Mouse (Mus musculus): Measurements from ENCODE around the gene Tcf25.
"Not testable (repeated sequence)": the region's sequence is repeated elsewhere in the genome, so short reads cannot be mapped to it uniquely, and the experiment has no call there.

Tcf25 gene

DNA sequence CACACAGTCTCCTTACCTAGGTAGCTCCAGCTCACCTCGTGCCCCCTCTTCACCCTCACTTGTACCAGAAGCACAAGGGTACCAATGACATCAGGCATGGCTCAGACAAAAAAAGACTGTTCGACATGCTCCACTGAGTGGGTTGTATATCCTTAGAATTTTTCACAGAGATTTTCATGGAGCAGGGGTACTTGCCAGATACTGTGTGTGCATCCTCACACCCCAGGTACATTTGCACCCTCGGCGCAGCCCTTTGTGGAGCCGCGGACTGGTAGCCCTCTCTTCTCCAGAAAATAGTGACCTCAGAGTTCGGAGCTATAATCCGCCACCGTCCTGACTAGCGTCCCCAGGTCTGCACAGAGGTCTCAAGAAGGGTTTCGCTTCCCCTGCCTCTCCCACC is 37.2 kb downstream of the Tcf25 start:
- DNase-seq (ENCODE audit: low spot score in 2 of 2), result peak in 1 of 2 experiments; percentile 62

DNA sequence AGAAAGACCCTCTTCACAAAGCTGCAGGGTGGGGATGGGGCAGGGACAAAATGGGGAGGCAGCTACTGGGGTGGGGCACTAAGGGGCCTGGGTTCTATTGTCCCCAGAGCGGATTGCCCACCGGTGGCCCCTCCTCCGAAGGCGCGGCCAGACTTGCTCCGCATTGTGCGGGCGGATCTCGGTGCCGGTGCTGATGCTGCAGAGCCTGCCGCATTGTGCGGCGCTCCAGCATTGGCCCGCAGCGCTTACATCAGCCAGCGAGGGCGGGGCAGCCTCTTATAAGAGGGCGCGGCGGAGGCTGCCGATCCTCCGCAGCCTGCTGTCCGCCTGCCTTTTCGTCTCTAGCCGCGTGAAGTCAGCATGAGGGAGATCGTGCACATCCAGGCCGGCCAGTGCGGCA is 37.7 kb downstream of the Tcf25 start, which contains the start of gene Tubb3:
Gene Tubb3, plus strand, starts transcription at position 179 of the 400 bp plus-strand sequence.
- DNase-seq (ENCODE audit: low spot score in 2 of 2), result peak; percentile 49 to 78

DNA sequence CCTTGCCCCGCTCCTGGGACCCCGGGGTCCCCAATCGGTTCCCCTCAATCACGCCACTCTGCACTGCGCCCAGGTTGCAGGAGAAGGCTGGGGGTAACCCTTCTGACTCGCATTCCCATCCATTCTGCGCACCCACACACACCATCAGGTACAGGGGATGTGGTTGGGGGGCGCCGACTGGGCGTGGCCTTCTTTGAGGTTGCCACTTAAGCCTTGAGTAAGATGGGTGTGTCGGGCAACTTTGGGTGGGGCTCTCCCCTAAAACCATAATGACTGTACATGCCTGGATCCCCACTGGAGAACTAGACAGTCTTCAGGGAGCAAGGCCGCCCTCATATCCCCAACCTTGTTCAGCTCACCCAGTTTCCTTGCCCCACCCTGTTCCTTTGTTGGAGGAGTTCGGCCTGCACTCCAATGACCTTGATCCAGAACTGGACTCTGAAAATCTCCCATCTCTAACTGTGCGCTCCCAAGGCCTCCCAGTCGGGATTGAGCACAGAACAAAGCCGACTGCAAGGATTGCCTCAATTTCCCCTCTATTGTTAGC is 38.3 kb downstream of the Tcf25 start:
- DNase-seq (ENCODE audit: low spot score in 2 of 2), result no peak

DNA sequence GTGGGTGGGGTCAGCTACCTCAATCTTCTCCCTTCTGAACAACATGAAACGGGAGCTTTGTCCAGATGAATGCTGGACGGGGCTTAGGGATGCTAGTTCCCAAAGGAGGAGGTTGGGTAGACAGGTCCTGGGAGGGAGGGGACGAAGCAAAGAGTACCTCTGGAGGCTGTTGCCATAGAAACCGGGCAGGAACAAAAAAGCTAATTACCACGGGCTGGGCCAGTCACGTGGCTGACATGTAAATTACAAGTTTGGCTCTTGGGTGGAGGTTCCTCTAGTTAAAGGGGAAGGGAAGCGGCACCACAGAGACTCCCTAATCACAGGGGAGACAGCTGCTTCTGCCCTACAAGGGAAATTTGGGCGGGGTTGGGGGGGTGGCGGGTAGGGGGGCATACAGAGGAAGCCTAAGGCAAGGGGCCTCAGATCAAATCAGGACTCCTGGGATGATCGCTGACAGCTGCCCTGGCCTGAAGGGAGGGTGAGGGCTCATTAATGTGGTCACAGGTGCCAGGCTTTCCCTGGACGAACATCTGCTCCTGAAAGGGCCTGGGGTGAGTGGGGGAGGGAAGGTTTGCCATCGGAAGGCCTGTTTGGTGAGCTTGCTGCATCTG is 39.1 kb downstream of the Tcf25 start:
- peak in 1 of 2 experiments; percentile 64 for DNase-seq (ENCODE audit: low spot score in 2 of 2)

DNA sequence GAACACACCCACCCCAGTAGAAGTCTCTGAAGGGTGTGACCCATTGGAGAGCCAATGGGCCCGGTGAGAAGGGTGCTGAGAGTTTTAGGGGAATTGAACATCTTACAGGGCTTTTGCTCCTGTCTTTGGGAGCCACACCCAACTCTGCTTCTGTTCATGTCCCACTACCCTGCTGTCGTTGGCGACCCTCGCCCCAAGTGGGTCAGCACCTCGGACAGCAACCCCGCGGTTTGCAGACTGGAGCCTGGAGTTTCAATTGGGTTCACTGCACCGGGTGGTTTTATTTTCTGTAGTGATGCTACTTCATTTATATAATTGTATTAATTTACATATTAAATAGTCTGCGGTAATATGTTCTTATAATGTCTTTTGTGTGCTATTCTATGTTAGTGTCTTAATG is 40.7 kb downstream of the Tcf25 start:
- DNase-seq (ENCODE audit: low spot score in 2 of 2), result no peak

DNA sequence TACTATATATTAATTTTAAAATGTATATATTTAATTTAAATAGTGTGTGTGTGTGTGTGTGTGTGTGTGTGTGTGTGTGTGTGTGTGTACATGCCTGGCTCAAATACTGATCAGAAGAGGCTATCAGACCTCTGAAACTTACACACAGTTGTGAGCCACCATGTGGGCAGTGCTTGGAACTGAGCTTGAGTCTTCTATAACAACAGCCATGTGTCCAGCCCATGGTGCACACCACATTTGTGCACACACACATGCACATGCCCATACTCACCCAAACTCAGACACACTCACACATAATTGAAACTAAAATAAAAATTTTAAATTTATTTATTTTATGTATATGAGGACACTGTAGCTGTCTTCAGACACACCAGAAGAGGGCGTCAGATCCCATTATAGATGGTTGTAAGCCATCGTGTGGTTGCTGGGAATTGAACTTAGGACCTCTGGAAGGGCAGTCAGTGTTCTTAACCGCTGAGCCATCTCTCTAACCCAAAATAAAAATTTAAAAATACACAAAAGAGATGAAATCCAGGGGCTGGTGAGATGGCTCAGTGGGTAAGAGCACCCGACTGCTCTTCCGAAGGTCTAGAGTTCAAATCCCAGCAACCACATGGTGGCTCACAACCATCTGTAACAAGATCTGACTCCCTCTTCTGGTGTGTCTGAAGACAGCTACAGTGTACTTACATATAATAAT is 41.6 kb downstream of the Tcf25 start:
- DNase-seq (ENCODE audit: low spot score in 2 of 2), result not testable (repeated sequence)

DNA sequence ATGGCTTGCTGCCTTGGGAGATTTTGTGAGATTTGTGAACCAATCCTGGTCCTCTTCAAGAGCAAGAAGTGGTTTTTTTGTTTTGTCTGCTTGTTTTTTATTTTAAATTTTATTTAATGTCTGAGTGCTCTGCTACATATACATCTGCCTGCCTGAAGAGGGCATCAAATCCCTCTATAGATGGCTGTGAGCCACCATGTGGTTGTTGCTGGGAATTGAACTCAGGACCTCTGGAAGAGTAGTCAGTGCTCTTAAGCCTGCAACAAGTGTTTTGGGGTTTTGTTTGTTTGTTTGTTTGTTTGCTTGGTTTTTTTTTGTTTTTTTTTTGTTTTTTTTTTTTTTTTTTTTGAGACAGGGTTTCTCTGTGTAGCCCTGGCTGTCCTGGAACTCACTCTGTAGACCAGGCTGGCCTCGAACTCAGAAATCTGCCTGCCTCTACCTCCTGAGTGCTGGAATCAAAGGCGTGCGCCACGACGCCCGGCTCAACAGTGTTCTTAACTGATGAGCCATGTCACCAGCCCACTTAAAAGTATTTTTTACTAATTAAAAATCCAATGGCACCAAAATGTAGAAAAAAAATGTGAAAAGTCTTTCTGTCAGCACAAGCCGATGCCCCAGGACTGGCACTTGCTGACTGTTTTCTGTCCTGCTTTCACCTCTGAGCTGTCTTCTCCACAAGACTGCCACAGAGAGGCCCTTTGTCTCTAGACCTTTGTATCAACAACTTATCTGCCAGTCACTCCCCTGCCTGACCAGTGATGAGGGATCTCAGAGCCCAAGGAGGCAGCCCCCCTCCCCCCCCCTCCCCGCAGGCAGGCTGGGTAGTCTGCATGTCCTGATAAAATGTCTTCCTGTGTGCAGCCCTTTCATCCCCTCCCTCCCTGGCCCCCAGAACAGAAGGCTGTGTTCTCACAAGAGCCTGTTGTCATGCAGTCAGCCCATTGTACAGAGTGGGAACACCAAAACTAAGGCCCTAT is 42.7 kb downstream of the Tcf25 start:
- DNase-seq (ENCODE audit: low spot score in 2 of 2), result no peak

DNA sequence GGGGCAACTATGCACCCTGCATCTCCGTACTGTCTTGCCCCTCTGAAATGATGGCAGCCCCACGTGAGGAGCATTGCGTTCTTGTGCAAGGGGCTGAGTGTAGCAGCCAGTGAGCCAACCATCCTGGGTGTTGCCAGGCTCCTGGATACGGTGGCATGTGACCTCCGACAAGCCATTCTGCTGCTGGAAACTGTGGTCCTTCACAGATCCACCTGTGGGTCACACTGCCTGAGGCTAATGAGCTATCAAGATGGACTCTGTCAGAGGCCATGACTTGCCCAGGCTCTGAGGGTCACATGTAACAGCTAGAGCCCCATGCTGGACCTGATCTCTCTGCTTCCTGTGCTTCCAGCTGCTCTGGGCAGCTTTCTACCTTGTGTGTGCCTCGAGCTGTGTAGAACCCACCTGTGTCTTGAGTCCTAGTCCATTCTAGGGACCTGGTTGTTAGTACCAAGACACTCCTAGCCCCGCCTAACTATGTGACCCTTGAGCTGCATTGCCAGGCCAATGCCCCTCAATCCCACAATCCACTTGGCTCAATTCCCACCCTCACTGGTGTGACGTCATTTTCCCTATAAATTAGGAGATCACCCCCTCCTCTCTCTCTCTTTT is 43.5 kb downstream of the Tcf25 start:
- DNase-seq (ENCODE audit: low spot score in 2 of 2), result peak in 1 of 2 experiments; percentile 60

DNA sequence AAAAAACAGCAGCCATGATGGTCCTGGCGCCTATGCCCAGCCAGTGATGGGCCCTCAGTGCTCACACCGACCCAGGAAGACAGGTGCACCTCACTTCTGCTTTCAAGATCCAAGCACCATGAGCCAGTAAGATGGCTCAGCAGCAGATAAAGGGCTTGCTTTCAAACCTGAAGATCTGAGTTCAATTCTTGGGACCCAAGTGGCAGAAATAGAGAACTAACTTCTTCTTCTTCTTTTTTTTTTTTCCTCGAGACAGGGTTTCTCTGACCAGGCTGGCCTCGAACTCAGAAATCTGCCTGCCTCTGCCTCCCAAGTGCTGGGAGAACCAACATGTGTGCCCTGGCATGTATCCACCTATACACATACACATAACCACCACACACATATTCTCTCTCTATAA is 46.2 kb downstream of the Tcf25 start:
- DNase-seq (ENCODE audit: low spot score in 2 of 2), result no peak

DNA sequence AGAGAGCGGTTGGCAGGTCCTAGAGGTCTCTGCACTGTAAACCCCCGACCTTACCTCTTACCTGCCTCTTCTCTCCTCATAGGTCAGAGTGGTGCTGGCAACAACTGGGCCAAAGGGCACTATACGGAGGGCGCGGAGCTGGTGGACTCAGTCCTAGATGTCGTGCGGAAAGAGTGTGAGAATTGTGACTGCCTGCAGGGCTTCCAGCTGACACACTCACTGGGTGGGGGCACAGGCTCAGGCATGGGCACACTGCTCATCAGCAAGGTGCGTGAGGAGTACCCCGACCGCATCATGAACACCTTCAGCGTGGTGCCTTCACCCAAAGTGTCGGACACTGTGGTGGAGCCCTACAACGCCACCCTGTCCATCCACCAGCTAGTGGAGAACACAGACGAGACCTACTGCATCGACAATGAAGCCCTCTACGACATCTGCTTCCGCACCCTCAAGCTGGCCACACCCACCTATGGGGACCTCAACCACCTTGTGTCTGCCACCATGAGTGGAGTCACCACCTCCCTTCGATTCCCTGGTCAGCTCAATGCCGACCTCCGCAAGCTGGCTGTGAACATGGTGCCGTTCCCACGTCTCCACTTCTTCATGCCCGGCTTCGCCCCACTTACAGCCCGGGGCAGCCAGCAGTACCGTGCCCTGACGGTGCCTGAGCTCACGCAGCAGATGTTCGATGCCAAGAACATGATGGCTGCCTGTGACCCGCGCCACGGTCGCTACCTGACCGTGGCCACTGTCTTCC is 47.1 kb downstream of the Tcf25 start:
- DNase-seq (ENCODE audit: low spot score in 2 of 2), result peak in 1 of 2 experiments; percentile 59

DNA sequence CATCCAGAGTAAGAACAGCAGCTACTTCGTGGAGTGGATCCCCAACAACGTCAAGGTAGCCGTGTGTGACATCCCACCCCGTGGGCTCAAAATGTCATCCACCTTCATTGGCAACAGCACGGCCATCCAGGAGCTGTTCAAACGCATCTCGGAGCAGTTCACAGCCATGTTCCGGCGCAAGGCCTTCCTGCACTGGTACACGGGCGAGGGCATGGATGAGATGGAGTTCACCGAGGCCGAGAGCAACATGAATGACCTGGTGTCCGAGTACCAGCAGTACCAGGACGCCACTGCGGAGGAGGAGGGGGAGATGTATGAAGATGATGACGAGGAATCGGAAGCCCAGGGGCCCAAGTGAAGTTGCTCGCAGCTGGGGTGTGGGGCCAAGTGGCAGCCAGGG is 47.8 kb downstream of the Tcf25 start:
- no peak for DNase-seq (ENCODE audit: low spot score in 2 of 2)

DNA sequence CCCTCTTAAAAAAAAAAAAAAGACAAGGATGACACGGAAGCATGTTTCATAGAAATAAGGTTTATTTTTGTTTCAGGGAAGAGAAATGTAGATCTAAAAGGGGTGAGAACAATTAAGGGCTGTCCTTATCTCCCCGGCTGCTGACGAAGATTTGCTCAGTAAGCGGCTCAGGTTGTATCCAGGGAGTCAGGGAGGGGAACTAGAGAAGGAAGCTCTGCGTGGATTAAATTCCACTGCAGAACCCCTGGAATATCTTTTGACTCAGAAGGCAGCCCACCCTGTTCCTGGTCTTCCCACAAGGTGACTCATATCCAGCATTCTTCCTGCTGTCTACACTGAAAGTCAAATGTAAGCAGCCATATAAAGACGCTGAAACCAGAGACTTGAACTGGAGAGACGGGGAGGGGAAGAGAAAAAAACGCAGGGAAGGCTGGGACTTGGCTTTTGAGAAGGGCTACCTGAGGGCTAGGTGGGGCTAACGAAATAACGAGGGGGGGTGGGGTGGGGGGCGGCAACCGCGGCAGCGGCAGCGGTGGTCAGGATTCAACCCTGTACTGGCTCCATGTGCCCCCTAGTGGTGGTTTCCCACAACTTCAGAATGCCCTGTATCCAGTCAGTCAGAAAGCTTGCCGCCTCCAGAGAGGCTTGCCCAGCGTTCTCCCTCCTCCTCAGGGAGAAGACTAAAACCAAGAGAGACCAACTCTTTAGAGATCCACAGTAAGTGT is 48.7 kb downstream of the Tcf25 start:
- peak; percentile 68 to 84 for DNase-seq (ENCODE audit: low spot score in 2 of 2)

DNA sequence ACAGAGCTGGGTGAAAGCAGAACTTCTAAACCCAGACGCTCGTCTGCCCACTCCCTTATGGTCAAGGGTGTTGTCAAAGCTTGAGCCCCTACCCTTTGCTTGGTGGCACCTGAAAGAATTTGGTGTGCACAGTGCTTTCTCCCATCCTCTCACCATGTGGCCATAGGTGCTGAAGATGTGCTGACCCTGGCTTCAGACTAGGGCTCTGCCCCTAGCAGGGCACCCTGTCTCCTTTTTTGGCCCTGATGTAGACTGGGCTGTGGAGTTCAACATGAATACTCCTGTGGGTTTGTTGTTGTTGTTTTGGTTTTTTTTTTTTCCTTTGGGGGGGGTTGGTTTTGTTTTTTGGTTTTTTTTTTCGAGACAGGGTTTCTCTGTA is 49.2 kb downstream of the Tcf25 start:
- no peak for DNase-seq (ENCODE audit: low spot score in 2 of 2)

DNA sequence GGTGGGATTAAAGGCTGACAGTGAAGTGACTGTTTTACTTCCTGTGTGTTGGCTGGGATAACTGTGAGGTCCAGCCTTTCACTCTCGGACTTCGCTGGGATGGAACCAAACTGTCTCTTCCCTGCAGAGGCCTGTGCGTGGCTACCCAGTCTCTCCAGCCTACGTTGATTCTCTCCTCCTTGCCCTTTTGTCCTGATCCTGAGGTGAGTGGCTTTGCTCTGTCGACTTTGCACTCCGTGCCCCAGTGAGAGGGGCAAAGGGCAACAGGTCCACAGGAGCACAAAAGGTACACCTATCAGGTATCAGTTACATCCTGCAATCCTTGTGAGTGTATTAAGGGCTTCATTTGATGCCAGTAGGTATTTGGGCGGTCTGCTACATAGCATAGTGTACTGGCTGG is 49.9 kb downstream of the Tcf25 start, which contains the start of gene Def8:
Gene Def8, plus strand, starts transcription at position 87 of the 400 bp plus-strand sequence.
- DNase-seq (ENCODE audit: low spot score in 2 of 2), result no peak

DNA sequence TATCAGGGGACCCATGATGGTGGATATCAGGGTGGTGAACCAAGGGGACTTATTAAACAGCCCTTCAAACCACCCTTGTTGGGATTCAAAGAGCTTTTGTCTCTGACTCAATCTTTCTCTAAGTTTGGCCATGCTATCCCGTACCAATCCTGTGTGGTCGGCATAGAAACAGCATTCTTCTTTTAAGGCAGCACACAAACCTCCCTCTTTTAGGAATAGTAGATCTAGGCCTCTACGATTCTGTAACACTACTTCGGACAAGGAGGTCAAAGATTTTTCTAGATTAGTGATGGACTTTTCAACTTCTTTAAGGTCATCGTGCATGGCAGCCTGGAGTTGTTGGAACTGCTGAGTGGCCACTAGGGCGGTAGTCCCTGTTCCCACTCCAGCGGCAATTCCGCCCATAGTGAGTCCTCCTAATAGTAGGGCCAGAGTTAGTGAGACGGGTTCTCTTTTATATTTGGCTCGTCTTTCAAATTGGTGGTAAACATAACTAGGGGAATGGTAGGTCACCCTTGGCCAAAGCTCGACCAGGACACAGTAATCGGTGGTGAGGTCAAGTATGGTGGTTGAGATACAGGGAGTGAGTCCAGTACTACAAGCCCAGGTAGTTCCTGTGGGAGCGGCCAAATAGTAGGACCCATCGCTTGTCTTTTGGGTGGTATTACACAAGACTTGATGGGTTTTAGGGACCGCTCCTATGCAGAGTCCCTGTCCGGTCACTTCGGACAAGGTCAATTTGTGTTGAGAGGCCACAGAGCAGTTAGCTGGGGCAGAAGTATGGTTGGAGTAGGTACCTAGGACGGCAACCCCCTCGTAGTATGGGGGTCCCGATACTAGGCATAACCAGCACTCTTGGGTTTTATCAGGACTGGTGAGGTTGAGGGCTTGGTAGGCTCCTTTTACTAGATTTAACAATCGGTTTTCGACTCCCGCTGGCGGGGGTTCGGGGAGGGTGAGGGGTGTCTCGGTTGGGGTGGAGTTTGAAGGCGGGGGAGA is 53.3 kb downstream of the Tcf25 start:
- no peak for DNase-seq (ENCODE audit: low spot score in 2 of 2)

DNA sequence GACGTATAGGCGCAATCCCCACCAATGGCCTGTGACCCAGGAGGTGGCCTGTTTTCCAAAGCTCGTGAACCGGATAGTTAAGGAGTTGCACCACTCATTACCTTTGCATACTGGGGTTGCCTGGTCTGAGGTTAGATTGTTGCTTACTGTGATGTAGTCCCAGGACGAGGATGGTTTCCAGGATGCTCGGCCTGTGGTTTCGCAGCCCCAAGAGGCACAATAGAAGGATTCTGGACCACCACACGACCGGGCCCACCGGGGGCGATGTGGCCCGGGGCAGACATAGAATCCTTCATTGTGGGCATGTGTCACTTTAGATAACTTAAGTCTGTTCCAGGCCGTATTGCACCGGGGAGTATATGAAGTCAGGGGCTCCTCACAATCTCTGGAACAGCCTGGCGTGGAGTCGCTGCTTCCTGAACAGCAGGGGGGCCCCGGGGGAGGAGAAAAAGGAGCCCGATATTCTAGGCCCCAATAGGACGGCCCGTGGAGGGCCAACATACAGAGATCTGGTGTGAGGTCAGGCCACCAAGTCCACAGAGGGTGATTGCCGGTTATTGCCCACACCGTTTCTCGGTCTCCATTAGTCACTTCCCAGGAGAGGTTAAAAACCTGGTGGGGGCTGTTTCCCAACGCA is 54.2 kb downstream of the Tcf25 start:
- DNase-seq (ENCODE audit: low spot score in 2 of 2), result no peak

DNA sequence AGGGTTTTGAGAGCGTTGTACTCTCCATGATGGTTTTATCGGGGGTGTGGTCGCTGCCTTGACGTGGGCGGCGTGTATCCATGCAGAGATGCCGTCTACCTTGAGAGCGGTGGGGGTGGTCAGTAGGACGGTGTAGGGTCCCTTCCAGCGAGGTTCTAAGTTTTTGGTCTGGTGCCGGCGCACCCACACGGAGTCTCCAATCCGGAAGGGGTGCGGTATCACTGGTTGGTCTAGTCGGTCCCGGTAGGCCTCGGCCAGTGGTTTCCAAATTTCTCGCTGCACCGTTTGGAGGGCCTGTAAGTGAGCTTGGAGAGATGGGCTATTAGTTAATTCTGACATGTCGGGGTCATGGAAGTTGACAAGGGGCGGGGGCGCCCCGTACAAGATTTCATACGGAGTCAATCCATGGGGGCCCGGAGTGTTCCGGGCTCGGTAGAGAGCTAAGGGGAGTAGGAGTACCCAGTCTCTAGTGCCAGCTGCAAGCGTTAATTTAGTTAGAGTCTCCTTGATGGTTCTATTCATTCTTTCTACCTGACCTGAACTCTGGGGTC is 54.9 kb downstream of the Tcf25 start:
- DNase-seq (ENCODE audit: low spot score in 2 of 2), result no peak

Measured in spleen, postnatal 4 days (tissue).